Mouse (Mus musculus): ENCODE results near the gene Hdac4.

Gene Hdac4

GRCm38 (mm10) chr1:91897078-91897477, 298.4 kb downstream of the Hdac4 start:
- in situ Hi-C loops (cut with MboI, MseI) = loop anchor here in 1 of 2 experiments (10.0 kb wide), 1 partner anchor 708 kb away; the partner anchor contains the start of gene Olfr1410

GRCm38 (mm10) chr1:91894286-91894685, 301.2 kb downstream of the Hdac4 start:
- in situ Hi-C loops (cut with MboI, MseI) = loop anchor here in 1 of 2 experiments (10.0 kb wide), 1 partner anchor 711 kb away; the partner anchor contains the start of gene Olfr1410

DNA sequence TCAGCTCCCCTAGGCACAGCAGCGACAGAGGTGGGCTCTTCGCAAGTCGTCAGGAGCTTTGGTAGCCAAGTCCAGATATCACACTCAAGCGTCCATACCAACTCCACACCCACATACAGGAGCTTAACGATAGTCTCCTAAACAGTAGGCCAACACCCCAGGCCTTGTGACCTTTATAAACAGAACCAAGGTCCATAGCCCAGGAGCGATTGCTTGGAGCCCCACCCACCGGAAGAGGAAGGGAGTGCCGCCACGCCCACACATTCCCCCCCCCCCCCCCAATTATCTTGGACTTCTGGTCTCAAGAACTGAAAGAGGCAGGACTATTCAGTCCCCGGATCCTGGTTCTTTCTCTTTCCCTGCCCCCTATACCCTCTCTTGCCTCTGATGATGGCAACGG, 301.9 kb downstream of the Hdac4 start:
- in situ Hi-C loops (cut with MboI, MseI) = loop anchor here in 1 of 2 experiments (10.0 kb wide), 1 partner anchor 711 kb away; the partner anchor contains the start of gene Olfr1410

GRCm38 (mm10) chr1:91883115-91883514, 312.4 kb downstream of the Hdac4 start:
- in situ Hi-C loops (cut with MboI, MseI) = no loop called here

- in situ Hi-C loops (cut with MboI, MseI) = no loop called here
These were observed 314.6 kb downstream of the Hdac4 start for GRCm38 (mm10) chr1:91880899-91881298.

DNA sequence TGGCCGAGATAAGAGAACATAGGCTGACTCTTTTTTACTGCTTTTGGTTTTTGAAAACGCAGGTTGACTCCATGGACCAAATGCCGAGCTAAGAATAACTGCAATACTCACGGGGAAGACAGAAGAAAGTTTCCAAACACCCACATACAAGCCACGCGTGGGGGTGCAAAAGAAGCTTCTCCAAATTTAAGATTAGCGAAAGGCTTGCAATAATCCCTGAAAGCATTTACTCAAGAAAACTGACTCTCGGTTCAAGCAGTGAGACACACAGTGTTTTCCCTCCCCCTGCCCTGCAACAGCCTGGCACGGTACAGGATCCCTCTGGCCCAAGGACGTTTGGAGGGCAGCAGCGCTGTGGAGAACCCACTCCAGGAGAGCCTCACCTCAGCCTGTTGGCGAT, 315.3 kb downstream of the Hdac4 start:
- in situ Hi-C loops (cut with MboI, MseI) = no loop called here

All from T-helper 17 cell (primary cell).